ENCODE assay signal across 23 mouse cellular contexts in the genomic region with DNA sequence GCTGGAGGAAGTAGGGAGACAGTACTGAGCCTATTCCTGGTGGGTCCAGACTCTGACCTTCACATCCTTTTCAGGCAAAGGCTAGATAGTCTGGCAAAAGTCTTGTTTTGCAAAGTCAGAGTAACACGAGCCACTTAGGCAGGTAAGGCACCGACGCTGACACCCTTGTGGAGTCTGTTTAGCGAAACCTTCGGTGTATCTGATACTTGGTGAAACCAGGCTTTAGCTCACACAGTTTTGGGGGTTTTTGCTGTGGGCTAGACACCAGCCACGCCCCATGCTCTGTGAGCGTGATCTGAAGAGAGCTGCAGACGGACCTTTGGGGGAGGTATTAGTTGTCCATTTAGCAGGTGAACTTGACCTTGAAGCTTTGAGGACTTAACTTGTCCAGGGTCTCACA. TPM values are rescaled to one million over a fixed set of nuclear protein-coding genes. Genes with fewer than 3 reads are reported as not detected.
DNase-seq lines count a peak whose midpoint lies in the region; ATAC-seq and TF ChIP-seq lines count a peak whose summit lies in the region.
"Had no signal": no experiment of that assay in that cellular context is flagged by ENCODE, and none has a peak within 500 bp of the region (broad histone marks: within the 10 kb centered on the region; RNA-seq: fewer than 3 reads in every experiment).

No protein-coding gene starts in this region.

- H3K27ac ChIP-seq in embryonic facial prominence, embryonic 11.5 days (replicated peaks; ENCODE audit: low read depth, low read length): no peak overlapping the region
- peak overlapping the region; percentile 100 for H3K27ac ChIP-seq in forebrain, embryonic 14.5 days (ENCODE audit: low read depth, low read length)
- peak overlapping the region; percentile 45; the same call in 1 of the 2 replicates for H3K27ac ChIP-seq in hindbrain, embryonic 16.5 days (ENCODE audit: low read depth, low read length)
- H3K27ac ChIP-seq in midbrain, embryonic 16.5 days (ENCODE audit: low read length): peak overlapping the region; percentile 98
- H3K27ac ChIP-seq in heart, adult 2 months: no peak overlapping the region
- H3K27ac ChIP-seq in intestine, embryonic 16.5 days (ENCODE audit: low read length): no peak overlapping the region

- H3K27me3 ChIP-seq in embryonic facial prominence, embryonic 11.5 days (ENCODE audit: control insufficient read depth, insufficient read depth, low read length): no peaks in the 10 kb centered on the region
- H3K27me3 ChIP-seq in forebrain, embryonic 14.5 days (replicated peaks; ENCODE audit: control insufficient read depth, insufficient read depth, low read length): no peaks in the 10 kb centered on the region
- H3K27me3 ChIP-seq in hindbrain, embryonic 16.5 days (replicated peaks; ENCODE audit: control insufficient read depth, insufficient read depth, low read length): no peaks in the 10 kb centered on the region
- H3K27me3 ChIP-seq in midbrain, embryonic 16.5 days (ENCODE audit: control insufficient read depth, insufficient read depth, low read depth, low read length): no peaks in the 10 kb centered on the region
- peaks cover 15% of the 10 kb centered on the region for H3K27me3 ChIP-seq in heart, adult 2 months (ENCODE audit: control insufficient read depth, insufficient read depth, low read length)
- H3K27me3 ChIP-seq in intestine, embryonic 16.5 days (replicated peaks; ENCODE audit: control insufficient read depth, insufficient read depth, low read length): peaks cover 1% of the 10 kb centered on the region

- no peak for TF ChIP-seq POLR2A in heart, adult 2 months (IDR thresholded peaks at IDR 0.05; ENCODE audit: insufficient read depth, low read depth, low read length)

- DNase-seq in embryonic facial prominence, embryonic 11.5 days (ENCODE audit: low spot score): no peak
- DNase-seq in forebrain, embryonic 14.5 days (ENCODE audit: low spot score): no peak
- DNase-seq in right cerebral cortex, postnatal 10 days (ENCODE audit: low spot score in 2 of 2): no peak
- no peak for DNase-seq in c-Kit-positive CD71-positive TER-119-positive erythroid progenitor cells, embryonic 14.5 days (ENCODE audit: low spot score)
- DNase-seq in heart, adult 2 months: no peak
- DNase-seq: adrenal gland, postnatal 36 days; cerebellum, postnatal 36 days; heart, postnatal 4 days; kidney, adult 2 months; liver; lung, adult 2 months; right cerebral cortex, postnatal 14 days had no signal

- no peak for ATAC-seq in embryonic facial prominence, embryonic 11.5 days (replicated peaks; ENCODE audit: insufficient number of reproducible peaks, low FRiP score, low TSS enrichment, low read depth)
- no peak for ATAC-seq in forebrain, embryonic 14.5 days
- ATAC-seq in hindbrain, embryonic 16.5 days: no peak
- ATAC-seq in midbrain, embryonic 16.5 days: no peak
- ATAC-seq in intestine, embryonic 16.5 days: no peak

- intact Hi-C loops in heart, adult 2 months (cut with DNase I): no loop called here

- no peak overlapping the region for H3K4me3 ChIP-seq in embryonic facial prominence, embryonic 11.5 days (ENCODE audit: low read depth, low read length)
- H3K4me3 ChIP-seq in forebrain, embryonic 14.5 days (ENCODE audit: low read depth, low read length): peak overlapping the region; percentile 99
- H3K4me3 ChIP-seq in hindbrain, embryonic 16.5 days (ENCODE audit: low read length): no peak overlapping the region; the same call in 1 of the 2 replicates
- peak overlapping the region; percentile 96; the same call in 1 of the 2 replicates for H3K4me3 ChIP-seq in midbrain, embryonic 16.5 days (ENCODE audit: low read depth, low read length)
- H3K4me3 ChIP-seq in heart, adult 2 months: no peak overlapping the region
- H3K4me3 ChIP-seq in intestine, embryonic 16.5 days (ENCODE audit: low read length): no peak overlapping the region

- TF ChIP-seq CTCF in heart, adult 2 months (IDR thresholded peaks at IDR 0.05): no peak

- WGBS in embryonic facial prominence, embryonic 11.5 days: 68% methylated on average over 8 of the region's 8 CpGs
- WGBS in forebrain, embryonic 14.5 days: 52% methylated on average over 8 of the region's 8 CpGs
- 61% methylated on average over 8 of the region's 8 CpGs for WGBS in hindbrain, embryonic 16.5 days
- WGBS in midbrain, embryonic 16.5 days: 45% methylated on average over 8 of the region's 8 CpGs
- WGBS in heart, adult 2 months: 87% methylated on average over 8 of the region's 8 CpGs
- 78% methylated on average over 8 of the region's 8 CpGs for WGBS in intestine, embryonic 16.5 days

- no peaks in the 10 kb centered on the region for H3K9me3 ChIP-seq in embryonic facial prominence, embryonic 11.5 days (replicated peaks; ENCODE audit: control insufficient read depth, low read length)
- H3K9me3 ChIP-seq in forebrain, embryonic 14.5 days (replicated peaks; ENCODE audit: control insufficient read depth, low read length): no peaks in the 10 kb centered on the region
- no peaks in the 10 kb centered on the region for H3K9me3 ChIP-seq in hindbrain, embryonic 16.5 days (ENCODE audit: control insufficient read depth, low read length)
- no peaks in the 10 kb centered on the region for H3K9me3 ChIP-seq in midbrain, embryonic 16.5 days (replicated peaks; ENCODE audit: control insufficient read depth, low read length, poor library complexity, severe bottlenecking)
- no peaks in the 10 kb centered on the region for H3K9me3 ChIP-seq in intestine, embryonic 16.5 days (ENCODE audit: control insufficient read depth, low read length)

- H3K36me3 ChIP-seq in embryonic facial prominence, embryonic 11.5 days (replicated peaks; ENCODE audit: control insufficient read depth, insufficient read depth, low read depth, low read length): no peaks in the 10 kb centered on the region; the same call in none of the 2 replicates
- H3K36me3 ChIP-seq in forebrain, embryonic 14.5 days (ENCODE audit: control insufficient read depth, insufficient read depth, low read length): peaks cover 51% of the 10 kb centered on the region
- no peaks in the 10 kb centered on the region for H3K36me3 ChIP-seq in hindbrain, embryonic 16.5 days (ENCODE audit: control insufficient read depth, insufficient read depth, low read length)
- no peaks in the 10 kb centered on the region for H3K36me3 ChIP-seq in midbrain, embryonic 16.5 days (ENCODE audit: control insufficient read depth, insufficient read depth, low read length)
- H3K36me3 ChIP-seq in heart, adult 2 months (ENCODE audit: control insufficient read depth, insufficient read depth, low read length): no peaks in the 10 kb centered on the region
- H3K36me3 ChIP-seq in intestine, embryonic 16.5 days (ENCODE audit: control insufficient read depth, insufficient read depth, low read length): no peaks in the 10 kb centered on the region
- H3K36me3 ChIP-seq: G1E had no signal

- H3K79me2 ChIP-seq in heart, adult 2 months (replicated peaks; ENCODE audit: control insufficient read depth, insufficient read depth, low read length): no peaks in the 10 kb centered on the region

- no peak for TF ChIP-seq EP300 in heart, adult 2 months (IDR thresholded peaks at IDR 0.05; ENCODE audit: insufficient read depth, low read depth, low read length)

- peaks cover 45% of the 10 kb centered on the region for H3K4me1 ChIP-seq in embryonic facial prominence, embryonic 11.5 days (ENCODE audit: control insufficient read depth, insufficient read depth, low read length)
- H3K4me1 ChIP-seq in forebrain, embryonic 14.5 days (ENCODE audit: control insufficient read depth, insufficient read depth, low read length): peaks cover 62% of the 10 kb centered on the region
- peaks cover 78% of the 10 kb centered on the region for H3K4me1 ChIP-seq in hindbrain, embryonic 16.5 days (ENCODE audit: control insufficient read depth, insufficient read depth, low read depth, low read length)
- H3K4me1 ChIP-seq in midbrain, embryonic 16.5 days (ENCODE audit: control insufficient read depth, insufficient read depth, low read length): peaks cover 77% of the 10 kb centered on the region
- H3K4me1 ChIP-seq in heart, adult 2 months (ENCODE audit: control insufficient read depth, insufficient read depth, low read length): no peaks in the 10 kb centered on the region
- peaks cover 34% of the 10 kb centered on the region for H3K4me1 ChIP-seq in intestine, embryonic 16.5 days (ENCODE audit: control insufficient read depth, insufficient read depth, low read length)

- peak overlapping the region; percentile 22; the same call in 1 of the 2 replicates for H3K9ac ChIP-seq in embryonic facial prominence, embryonic 11.5 days (replicated peaks; ENCODE audit: low read length)
- peak overlapping the region; percentile 100 for H3K9ac ChIP-seq in forebrain, embryonic 14.5 days (ENCODE audit: low read length)
- peak overlapping the region; percentile 41; the same call in 1 of the 2 replicates for H3K9ac ChIP-seq in hindbrain, embryonic 16.5 days (ENCODE audit: low read depth, low read length)
- H3K9ac ChIP-seq in midbrain, embryonic 16.5 days (ENCODE audit: low read depth, low read length): 0 out of 2 replicates have a peak overlapping the region, but pooled peaks have one; percentile 3
- H3K9ac ChIP-seq in heart, adult 2 months (ENCODE audit: low read depth, low read length): no peak overlapping the region
- H3K9ac ChIP-seq in intestine, embryonic 16.5 days (ENCODE audit: low read depth, low read length): no peak overlapping the region

- H3K4me2 ChIP-seq in embryonic facial prominence, embryonic 11.5 days (ENCODE audit: low read depth, low read length): peak overlapping the region; percentile 88
- H3K4me2 ChIP-seq in forebrain, embryonic 14.5 days (ENCODE audit: low read length): peak overlapping the region; percentile 94
- H3K4me2 ChIP-seq in hindbrain, embryonic 16.5 days (ENCODE audit: low read length): peak overlapping the region; percentile 91
- H3K4me2 ChIP-seq in midbrain, embryonic 16.5 days (ENCODE audit: low read length): peak overlapping the region; percentile 95
- no peak overlapping the region for H3K4me2 ChIP-seq in intestine, embryonic 16.5 days (ENCODE audit: low read depth, low read length)

RNA-seq across cellular contexts. Expression of gene Msi1, which starts 3.8 kb away (rescaled TPM):
- polyA plus RNA-seq in embryonic facial prominence, embryonic 11.5 days (2014; fragmentation: Nextera tagmentation; extraction: Ambion mirVana): 52.4 and 53.9 TPM in 2 replicates
- 63.3 and 69.4 TPM in 2 replicates for polyA plus RNA-seq in forebrain, embryonic 14.5 days (2014; fragmentation: Nextera tagmentation; extraction: Ambion mirVana)
- polyA plus RNA-seq in hindbrain, embryonic 16.5 days (2015; fragmentation: Nextera tagmentation; extraction: Ambion mirVana): 23.0 and 44.5 TPM in 2 replicates
- polyA plus RNA-seq in midbrain, embryonic 16.5 days (2015; fragmentation: Nextera tagmentation; extraction: Ambion mirVana): 47.9 and 53.7 TPM in 2 replicates
- total RNA-seq in heart, adult 2 months (2021): under 1 TPM; 0.55 to 0.99 TPM
- 0.61 and 0.64 TPM in 2 replicates for polyA plus RNA-seq in heart, adult 2 months (2012; rRNA removed)
- polyA plus RNA-seq in intestine, embryonic 16.5 days (2015; fragmentation: Nextera tagmentation; extraction: Ambion mirVana): 3.0 and 4.5 TPM in 2 replicates
- total RNA-seq: megakaryocyte, adult 5-6 weeks; neutrophil, adult 5-6 weeks had no signal

RNA-seq across cellular contexts. Expression of gene Pla2g1b, which starts 32.9 kb away (rescaled TPM):
- not detected in 2 replicates for polyA plus RNA-seq in embryonic facial prominence, embryonic 11.5 days (2014; fragmentation: Nextera tagmentation; extraction: Ambion mirVana)
- polyA plus RNA-seq in forebrain, embryonic 14.5 days (2014; fragmentation: Nextera tagmentation; extraction: Ambion mirVana): not detected in 2 replicates
- not detected in 2 replicates for polyA plus RNA-seq in hindbrain, embryonic 16.5 days (2015; fragmentation: Nextera tagmentation; extraction: Ambion mirVana)
- polyA plus RNA-seq in midbrain, embryonic 16.5 days (2015; fragmentation: Nextera tagmentation; extraction: Ambion mirVana): not detected in 2 replicates
- total RNA-seq in heart, adult 2 months (2021): not detected
- polyA plus RNA-seq in heart, adult 2 months (2012; rRNA removed): not detected in 2 replicates
- 1.2 and 1.3 TPM in 2 replicates for polyA plus RNA-seq in intestine, embryonic 16.5 days (2015; fragmentation: Nextera tagmentation; extraction: Ambion mirVana)
- total RNA-seq: adrenal gland, postnatal 36 days; G1E; gastrocnemius, adult 8-10 months; heart, adult 8-10 months; heart, postnatal 4 days; layer of hippocampus, adult 18-20 months; left cerebral cortex, adult 8-10 months; megakaryocyte, adult 5-6 weeks; neutrophil, adult 5-6 weeks had no signal
- polyA plus RNA-seq: C2C12 had no signal

RNA-seq across cellular contexts. Expression of gene Sirt4, which starts 51.3 kb away (rescaled TPM):
- 12.7 and 17.2 TPM in 2 replicates for polyA plus RNA-seq in embryonic facial prominence, embryonic 11.5 days (2014; fragmentation: Nextera tagmentation; extraction: Ambion mirVana)
- polyA plus RNA-seq in forebrain, embryonic 14.5 days (2014; fragmentation: Nextera tagmentation; extraction: Ambion mirVana): 19.5 and 24.3 TPM in 2 replicates
- polyA plus RNA-seq in hindbrain, embryonic 16.5 days (2015; fragmentation: Nextera tagmentation; extraction: Ambion mirVana): 24.8 and 26.8 TPM in 2 replicates
- 32.3 and 32.7 TPM in 2 replicates for polyA plus RNA-seq in midbrain, embryonic 16.5 days (2015; fragmentation: Nextera tagmentation; extraction: Ambion mirVana)
- total RNA-seq in heart, adult 2 months (2021): 10 to 100 TPM; 15.3 to 18.8 TPM
- 25.1 and 31.3 TPM in 2 replicates for polyA plus RNA-seq in heart, adult 2 months (2012; rRNA removed)
- 20.4 and 23.1 TPM in 2 replicates for polyA plus RNA-seq in intestine, embryonic 16.5 days (2015; fragmentation: Nextera tagmentation; extraction: Ambion mirVana)

Comparison
In these comparisons a context has a peak if more than half of its experiments do, and no peak if none do; other contexts are left out.
1. H3K27ac ChIP-seq: peak in forebrain, embryonic 14.5 days (single experiment), hindbrain, embryonic 16.5 days (single experiment) and midbrain, embryonic 16.5 days (single experiment); none in embryonic facial prominence, embryonic 11.5 days (single experiment), heart, adult 2 months (single experiment) and intestine, embryonic 16.5 days (single experiment).
2. H3K4me3 ChIP-seq: peak in forebrain, embryonic 14.5 days (single experiment) and midbrain, embryonic 16.5 days (single experiment); none in embryonic facial prominence, embryonic 11.5 days (single experiment), hindbrain, embryonic 16.5 days (single experiment), heart, adult 2 months (single experiment) and intestine, embryonic 16.5 days (single experiment).
3. H3K9ac ChIP-seq: peak in embryonic facial prominence, embryonic 11.5 days (single experiment), forebrain, embryonic 14.5 days (single experiment), hindbrain, embryonic 16.5 days (single experiment) and midbrain, embryonic 16.5 days (single experiment); none in heart, adult 2 months (single experiment) and intestine, embryonic 16.5 days (single experiment).